Mouse (Mus musculus) forebrain, postnatal 0 days (tissue): ENCODE results near the gene Nkx2-5. TPM values are rescaled to one million over a fixed set of nuclear protein-coding genes. Genes with fewer than 3 reads are reported as not detected.
A peak's percentile ranks its signal among the peaks of the same experiment; 100 is the strongest.

Experiments
- ATAC-seq: fragments of 200-750 bp; cut with Nextera tagmentation; 2 replicates; pipeline ENCODE4 v1.8.0; 2017; ENCODE audit warnings: mild to moderate bottlenecking, moderate library complexity
- DNase-seq: peaks from one replicate; pipeline ENCODE4 v3.0.0-alpha.2; 2015
- H3K27ac ChIP-seq: fragments of 300-500 bp; sonication (generic); 2 replicates; pipeline ENCODE4 v1.5.1; 2014; ENCODE audit warnings: low read depth, mild to moderate bottlenecking, antibody characterized with exemption, low read length, moderate library complexity, mixed read lengths
- H3K27me3 ChIP-seq: fragments of 300-500 bp; sonication (generic); 2 replicates; pipeline ENCODE4 v1.6.1; 2014; ENCODE audit warnings: mild to moderate bottlenecking, low read length, mixed read lengths; ENCODE audit not compliant: insufficient read depth
- H3K36me3 ChIP-seq: fragments of 300-500 bp; sonication (generic); 2 replicates; pipeline ENCODE4 v1.6.1; 2014; ENCODE audit warnings: mild to moderate bottlenecking, moderate library complexity; ENCODE audit not compliant: insufficient read depth
- H3K4me1 ChIP-seq: fragments of 300-500 bp; sonication (generic); 2 replicates; pipeline ENCODE4 v1.6.1; 2014; ENCODE audit warnings: antibody characterized with exemption; ENCODE audit not compliant: insufficient read depth
- H3K4me2 ChIP-seq: fragments of 300-500 bp; sonication (generic); 2 replicates; pipeline ENCODE4 v1.6.1; 2014; ENCODE audit warnings: low read depth, mild to moderate bottlenecking, moderate library complexity
- H3K4me3 ChIP-seq: fragments of 300-500 bp; sonication (generic); 2 replicates; pipeline ENCODE4 v1.5.1; 2014; ENCODE audit warnings: low read depth, low read length, mixed read lengths
- H3K9ac ChIP-seq: fragments of 300-500 bp; sonication (generic); 2 replicates; pipeline ENCODE4 v1.6.1; 2014; ENCODE audit warnings: mild to moderate bottlenecking
- H3K9me3 ChIP-seq: fragments of 300-500 bp; sonication (generic); 2 replicates; pipeline ENCODE4 v1.6.1; 2016; ENCODE audit warnings: low read length
- CTCF ChIP-seq: sonication (generic); IDR thresholded peaks from 2 replicates; pipeline ENCODE4 v1.5.1; 2016; ENCODE audit warnings: antibody characterized with exemption, control low read depth, low read depth
- WGBS: fragments of 180-500 bp; shearing (Covaris S2); extraction: QIAGEN DNeasy Blood & Tissue Kit; methylation state at CpG from one replicate; pipeline ENCODE4 v1.1.7; 2014; 5-methylcytosine and 5-hydroxymethylcytosine counted together
- polyA plus RNA-seq: library from polyadenylated mRNA; unstranded; fragments of >200 nt; fragmentation: Nextera tagmentation; extraction: Ambion mirVana; gene quantifications from 2 replicates; pipeline ENCODE4 v1.2.1, GENCODE M21; 2015
- total RNA-seq: library from RNA; depleted of rRNA; stranded (reverse); fragments of >200 nt; gene quantifications from 2 replicates; pipeline ENCODE4 v1.2.3, GENCODE M21; 2014

Gene Nkx2-5
- total and polyA plus RNA-seq, 2 experiments from 2014 or later = 0.14 TPM; not detected in 1

GRCm38 (mm10) chr17:26884995-26885926 is 40.5 kb upstream of the Nkx2-5 start:
- DNase-seq = peak; percentile 67
- peak; percentile 53; the same call in 1 of the 2 replicates for ATAC-seq
- Histone ChIP-seq H3K27me3 (no peaks in the 10 kb centered on the region), H3K4me3 (peak overlapping the region; percentile 37), H3K9ac (peak overlapping the region; percentile 43; the same call in 1 of the 2 replicates), H3K36me3 (no peaks in the 10 kb centered on the region), H3K4me2 (peak overlapping the region; percentile 64), H3K27ac (no peak overlapping the region), H3K9me3 (no peaks in the 10 kb centered on the region), H3K4me1 (peaks cover 14% of the 10 kb centered on the region)
- TF ChIP-seq CTCF = peak; percentile 62
- WGBS = 20% methylated on average over 25 of the region's 25 CpGs

DNA sequence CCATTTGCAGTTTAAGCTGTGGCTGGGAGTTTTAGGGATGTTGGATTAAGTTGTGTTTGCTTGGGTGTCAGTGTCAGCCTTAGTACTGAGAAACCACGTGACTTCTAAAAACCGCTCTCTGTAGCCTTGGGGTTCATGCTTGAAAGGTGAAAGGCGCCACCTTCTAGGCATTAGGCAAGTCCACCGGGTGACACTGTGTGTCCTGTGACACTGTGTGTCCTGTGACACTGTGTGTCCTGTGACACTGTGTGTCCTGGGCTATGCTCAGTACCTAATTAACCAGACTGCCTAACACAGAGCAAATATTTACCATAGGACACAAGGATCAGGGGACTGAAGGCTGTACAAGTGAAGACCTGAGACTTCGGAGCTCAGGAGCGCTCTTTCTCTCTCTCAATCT is 38.8 kb upstream of the Nkx2-5 start:
- ATAC-seq (no peak), DNase-seq (no peak)
- H3K36me3 ChIP-seq = no peaks in the 10 kb centered on the region
- H3K4me2 ChIP-seq = no peak overlapping the region
- peaks cover 14% of the 10 kb centered on the region for H3K4me1 ChIP-seq
- H3K9ac ChIP-seq = no peak overlapping the region
- H3K9me3 ChIP-seq = no peaks in the 10 kb centered on the region
- WGBS = 78% methylated on average over 6 of the region's 6 CpGs
- no peak overlapping the region for H3K27ac ChIP-seq
- no peak for TF ChIP-seq CTCF
- no peak overlapping the region for H3K4me3 ChIP-seq
- no peaks in the 10 kb centered on the region for H3K27me3 ChIP-seq

- Histone ChIP-seq H3K4me1 (peaks cover 14% of the 10 kb centered on the region), H3K9ac (no peak overlapping the region), H3K27me3 (no peaks in the 10 kb centered on the region), H3K4me2 (no peak overlapping the region), H3K36me3 (no peaks in the 10 kb centered on the region), H3K4me3 (no peak overlapping the region), H3K27ac (no peak overlapping the region), H3K9me3 (no peaks in the 10 kb centered on the region)
- 85% methylated on average over 1 of the region's 1 CpGs for WGBS
- DNase-seq (no peak), ATAC-seq (no peak)
- no peak for TF ChIP-seq CTCF
These were observed 37.9 kb upstream of the Nkx2-5 start for GRCm38 (mm10) chr17:26882706-26883105.

- Histone ChIP-seq H3K27me3 (no peaks in the 10 kb centered on the region), H3K36me3 (no peaks in the 10 kb centered on the region), H3K4me1 (peaks cover 2% of the 10 kb centered on the region; the same call in 1 of the 2 replicates), H3K4me3 (no peak overlapping the region), H3K9ac (no peak overlapping the region), H3K9me3 (no peaks in the 10 kb centered on the region), H3K4me2 (no peak overlapping the region), H3K27ac (no peak overlapping the region)
- ATAC-seq (no peak), DNase-seq (no peak)
- 90% methylated on average over 6 of the region's 6 CpGs for WGBS
- no peak for TF ChIP-seq CTCF
These were observed 34.4 kb upstream of the Nkx2-5 start for GRCm38 (mm10) chr17:26879235-26879634.

DNA sequence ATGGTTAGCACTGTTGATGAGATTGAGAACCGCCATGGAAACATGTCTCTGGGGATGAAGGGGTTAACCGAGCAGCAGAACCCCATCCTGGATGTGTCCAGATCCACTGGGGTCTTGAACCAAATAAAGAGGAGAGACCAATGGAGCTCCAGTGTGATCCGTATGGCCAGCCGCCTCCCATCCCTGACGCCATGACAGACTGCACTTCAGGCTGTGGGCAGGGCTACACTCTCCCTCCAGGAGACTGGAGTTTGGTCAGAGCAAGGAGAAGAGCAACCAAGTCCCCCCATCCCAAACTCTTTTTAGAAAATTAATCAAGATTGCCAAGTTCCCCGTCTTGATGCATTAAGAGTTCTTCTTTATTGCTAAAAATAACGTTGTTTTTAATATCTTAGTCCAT is 33.1 kb upstream of the Nkx2-5 start:
- no peaks in the 10 kb centered on the region for H3K36me3 ChIP-seq
- 89% methylated on average over 7 of the region's 7 CpGs for WGBS
- DNase-seq = no peak
- H3K9me3 ChIP-seq = no peaks in the 10 kb centered on the region
- H3K4me1 ChIP-seq = no peaks in the 10 kb centered on the region
- TF ChIP-seq CTCF = no peak
- ATAC-seq = no peak
- H3K9ac ChIP-seq = no peak overlapping the region
- no peak overlapping the region for H3K27ac ChIP-seq
- H3K4me2 ChIP-seq = no peak overlapping the region
- no peaks in the 10 kb centered on the region for H3K27me3 ChIP-seq
- no peak overlapping the region for H3K4me3 ChIP-seq

DNA sequence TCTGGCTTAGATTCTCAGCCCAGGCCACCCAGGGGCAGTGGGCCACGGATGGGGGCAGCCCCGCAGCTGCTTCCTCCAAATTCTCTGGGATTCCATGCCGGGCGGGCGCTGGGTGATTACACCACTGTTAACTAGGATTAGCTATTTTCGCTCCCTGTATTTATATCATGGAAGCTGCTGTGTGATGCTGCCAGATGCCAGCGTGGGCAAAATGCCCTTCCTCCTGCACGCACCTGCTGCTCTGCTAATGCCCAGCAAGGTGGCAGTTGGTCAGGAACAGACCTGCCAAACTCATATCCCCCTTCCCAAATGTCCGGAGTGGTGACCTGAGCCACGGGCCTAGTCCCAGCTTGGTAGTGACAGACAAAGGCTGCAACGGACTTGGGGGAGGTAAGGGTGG is 29.7 kb upstream of the Nkx2-5 start:
- H3K9me3 ChIP-seq = no peaks in the 10 kb centered on the region
- no peaks in the 10 kb centered on the region for H3K36me3 ChIP-seq
- no peak overlapping the region for H3K4me3 ChIP-seq
- no peak for TF ChIP-seq CTCF
- H3K4me1 ChIP-seq = no peaks in the 10 kb centered on the region
- no peak for ATAC-seq
- WGBS = 48% methylated on average over 11 of the region's 11 CpGs
- DNase-seq = no peak
- H3K27me3 ChIP-seq = no peaks in the 10 kb centered on the region
- H3K27ac ChIP-seq = no peak overlapping the region
- no peak overlapping the region for H3K9ac ChIP-seq
- H3K4me2 ChIP-seq = no peak overlapping the region

DNA sequence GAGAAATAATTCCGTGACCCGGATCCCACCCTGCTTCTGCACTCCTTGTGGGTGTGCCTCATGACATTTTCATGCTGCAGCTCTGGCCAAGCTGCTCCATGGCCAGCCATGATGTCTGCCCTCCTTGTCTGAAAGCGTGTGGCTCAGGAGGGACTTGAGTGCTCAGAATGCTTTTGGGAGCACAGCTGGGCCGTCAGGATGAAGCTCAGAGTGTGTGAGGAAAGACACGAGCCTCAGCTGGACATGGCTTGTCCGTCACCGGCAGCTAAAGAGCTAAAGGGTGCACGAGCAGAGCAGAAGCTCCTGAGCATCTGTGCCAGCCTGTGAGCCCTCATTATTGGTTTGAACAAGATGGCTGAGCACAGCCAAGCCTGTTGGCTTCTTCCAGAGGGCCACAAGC is 28.7 kb upstream of the Nkx2-5 start:
- Histone ChIP-seq H3K4me2 (no peak overlapping the region), H3K4me1 (no peaks in the 10 kb centered on the region), H3K36me3 (no peaks in the 10 kb centered on the region), H3K9ac (no peak overlapping the region), H3K4me3 (no peak overlapping the region), H3K27me3 (no peaks in the 10 kb centered on the region), H3K27ac (no peak overlapping the region), H3K9me3 (no peaks in the 10 kb centered on the region)
- ATAC-seq (no peak), DNase-seq (no peak)
- 76% methylated on average over 8 of the region's 8 CpGs for WGBS
- TF ChIP-seq CTCF = no peak
